Mouse (Mus musculus) kidney, postnatal 0 days (tissue): Measurements from ENCODE around the gene Gamt. TPM values are rescaled to one million over a fixed set of nuclear protein-coding genes. Genes with fewer than 3 reads are reported as not detected.

Source experiments
- ATAC-seq: fragments of 200-750 bp; cut with Nextera tagmentation; replicated peaks from 2 replicates; pipeline ENCODE4 v1.8.0; 2017; ENCODE audit warnings: low read depth, moderate number of reproducible peaks, moderate TSS enrichment, moderate library complexity; ENCODE audit not compliant: low FRiP score
- DNase-seq: peaks from one replicate; pipeline ENCODE4 v3.0.0-alpha.2; 2016; ENCODE audit warnings: low spot score
- H3K27ac ChIP-seq: fragments of 300-500 bp; sonication (generic); 2 replicates; pipeline ENCODE4 v1.5.1; 2014; ENCODE audit warnings: mild to moderate bottlenecking
- H3K27me3 ChIP-seq: fragments of 300-500 bp; sonication (generic); 2 replicates; pipeline ENCODE4 v1.6.1; 2014; ENCODE audit warnings: low read length, mixed read lengths; ENCODE audit not compliant: insufficient read depth
- H3K36me3 ChIP-seq: fragments of 300-500 bp; sonication (generic); 2 replicates; pipeline ENCODE4 v1.6.1; 2014; ENCODE audit warnings: low read length, mixed read lengths; ENCODE audit not compliant: insufficient read depth
- H3K4me1 ChIP-seq: fragments of 300-500 bp; sonication (generic); replicated peaks from 2 replicates; pipeline ENCODE4 v1.6.1; 2014; ENCODE audit warnings: antibody characterized with exemption, low read length, mixed read lengths; ENCODE audit not compliant: insufficient read depth
- H3K4me2 ChIP-seq: fragments of 300-500 bp; sonication (generic); 2 replicates; pipeline ENCODE4 v1.6.1; 2014; ENCODE audit warnings: mild to moderate bottlenecking, low read length, moderate library complexity, mixed read lengths
- H3K4me3 ChIP-seq: fragments of 300-500 bp; sonication (generic); replicated peaks from 2 replicates; pipeline ENCODE4 v1.5.1; 2014; ENCODE audit warnings: low read depth, low read length
- H3K9ac ChIP-seq: fragments of 300-500 bp; sonication (generic); 2 replicates; pipeline ENCODE4 v1.6.1; 2014; ENCODE audit warnings: low read depth, low read length
- H3K9me3 ChIP-seq: fragments of 300-500 bp; sonication (generic); replicated peaks from 2 replicates; pipeline ENCODE4 v1.6.1; 2016; ENCODE audit warnings: low read length, inconsistent platforms, mixed read lengths
- CTCF ChIP-seq: IDR thresholded peaks from 2 replicates; pipeline ENCODE4 v1.5.1; 2016; ENCODE audit warnings: antibody characterized with exemption, low read depth, mild to moderate bottlenecking, moderate library complexity
- WGBS: fragments of 180-500 bp; shearing (Covaris S2); extraction: QIAGEN DNeasy Blood & Tissue Kit; methylation state at CpG from one replicate; pipeline ENCODE4 v1.1.7; 2014; 5-methylcytosine and 5-hydroxymethylcytosine counted together
- polyA plus RNA-seq: library from polyadenylated mRNA; unstranded; fragments of >200 nt; fragmentation: Nextera tagmentation; extraction: Ambion mirVana; gene quantifications from 2 replicates; pipeline ENCODE4 v1.2.1, GENCODE M21; 2015

Gene Gamt
- 25.5 and 26.0 TPM in 2 replicates for polyA plus RNA-seq

DNA sequence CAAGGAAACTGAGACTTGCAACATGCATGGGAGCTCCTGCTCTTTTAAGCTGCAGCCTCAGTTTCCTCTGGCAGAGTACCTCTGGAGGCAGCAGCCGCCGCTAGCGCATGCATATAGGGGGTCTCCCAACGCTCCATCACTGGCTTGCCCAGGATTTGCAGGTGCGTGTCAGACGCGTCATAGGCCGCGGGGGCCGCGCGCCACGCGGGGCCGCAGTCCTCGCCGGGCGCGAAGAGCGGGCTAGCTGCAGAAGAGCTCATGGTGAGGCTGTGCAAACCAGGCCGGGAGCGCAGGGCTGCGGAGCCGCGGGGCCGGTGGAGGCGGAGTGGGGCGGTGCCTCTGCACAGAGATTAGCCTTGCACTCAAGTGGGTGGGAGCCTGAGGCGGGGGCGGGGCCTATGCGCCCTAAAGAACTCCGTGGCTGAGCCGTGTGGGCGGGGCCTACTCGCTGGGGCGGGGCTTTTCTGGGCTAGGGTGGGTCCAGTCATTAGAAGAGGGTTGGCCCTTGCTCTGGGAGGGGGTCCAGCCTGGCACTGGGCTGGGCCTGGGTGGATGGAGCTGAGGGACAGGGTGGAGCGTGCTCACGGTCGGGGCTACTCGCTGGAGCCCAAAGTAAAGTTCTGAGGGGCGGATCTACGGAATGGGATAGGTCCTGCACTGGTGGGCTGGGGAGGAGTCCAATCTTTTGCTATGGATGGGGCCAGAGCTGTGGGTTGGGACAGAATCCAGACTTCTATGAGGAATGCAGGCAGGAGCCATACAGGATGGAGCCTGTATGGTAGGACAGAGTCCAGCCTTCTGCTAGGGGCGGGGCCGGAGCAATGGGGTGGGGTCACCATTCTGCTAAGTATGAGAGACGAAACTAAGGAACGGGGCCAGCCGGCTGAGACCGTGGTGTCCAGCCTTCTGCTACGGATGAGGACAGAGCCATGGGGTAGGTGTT lies at the start of gene Gamt, which contains the start of gene Dazap1:
Gamt (minus strand) TSS at position 371 of the 943 bp plus-strand sequence.
Dazap1 (plus strand) TSS at position 845 of the 943 bp plus-strand sequence.
- no peak for TF ChIP-seq CTCF

DNA sequence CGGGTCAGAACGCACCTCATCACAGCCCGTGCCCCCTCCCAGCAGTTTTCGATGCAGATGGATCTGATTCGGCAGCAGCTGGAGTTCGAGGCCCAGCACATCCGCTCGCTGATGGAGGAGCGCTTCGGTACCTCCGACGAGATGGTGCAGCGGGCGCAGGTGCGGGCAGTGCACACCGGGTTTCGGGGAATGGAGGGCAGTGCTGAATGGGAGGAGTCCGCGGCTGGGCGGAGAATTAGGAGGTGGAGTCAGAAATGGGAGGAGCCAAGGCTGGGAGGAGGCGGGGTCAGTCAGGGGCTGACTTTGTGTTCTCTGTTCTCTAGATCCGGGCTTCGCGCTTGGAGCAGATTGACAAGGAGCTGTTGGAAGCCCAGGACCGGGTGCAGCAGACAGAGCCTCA lies 44.0 kb upstream of the Gamt start:
- WGBS = 13% methylated on average over 24 of the region's 25 CpGs
- no peak for ATAC-seq
- H3K4me3 ChIP-seq = no peak overlapping the region

More for the DNA sequence above, at the start of gene Gamt, which contains the start of gene Dazap1:
- Histone ChIP-seq H3K36me3 (peaks cover 23% of the 10 kb centered on the region), H3K4me1 (peaks cover 17% of the 10 kb centered on the region), H3K27ac (peak within 1 kb of the TSS; percentile 97), H3K4me2 (peak within 1 kb of the TSS; percentile 81), H3K9me3 (no peaks in the 10 kb centered on the region), H3K27me3 (no peaks in the 10 kb centered on the region), H3K9ac (peak within 1 kb of the TSS; percentile 64), H3K4me3 (peak within 1 kb of the TSS; percentile 43)
- under 1% methylated on average over 47 of the region's 49 CpGs for WGBS
- ATAC-seq = peak; percentile 89
- peak; percentile 98 for DNase-seq

DNA sequence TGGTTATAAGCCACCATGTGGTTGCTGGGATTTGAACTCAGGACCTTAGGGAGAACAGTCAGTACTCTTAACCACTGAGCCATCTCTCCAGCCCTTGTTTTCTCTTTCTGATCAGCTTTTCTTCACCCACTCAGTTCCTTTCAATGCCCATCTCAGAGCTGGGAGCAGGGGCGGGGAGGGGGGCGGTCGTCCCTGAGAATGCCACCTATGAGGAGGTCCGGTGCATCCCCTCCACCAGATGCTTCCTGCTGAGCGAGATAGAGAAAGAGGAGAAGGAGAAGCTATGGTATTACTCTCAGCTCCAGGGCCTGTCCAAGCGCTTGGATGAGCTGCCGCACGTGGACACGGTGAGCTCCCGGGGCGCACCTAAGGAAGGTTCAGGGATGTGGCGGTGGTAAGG lies 43.6 kb upstream of the Gamt start:
- Histone ChIP-seq H3K4me2 (peak overlapping the region; percentile 43), H3K27me3 (peaks cover 24% of the 10 kb centered on the region), H3K27ac (no peak overlapping the region), H3K4me3 (no peak overlapping the region), H3K9me3 (no peaks in the 10 kb centered on the region), H3K4me1 (peaks cover 3% of the 10 kb centered on the region; the same call in 1 of the 2 replicates), H3K36me3 (no peaks in the 10 kb centered on the region), H3K9ac (no peak overlapping the region)
- WGBS = 22% methylated on average over 12 of the region's 12 CpGs
- no peak for TF ChIP-seq CTCF
- ATAC-seq = no peak
- DNase-seq = no peak

More for the DNA sequence above, 44.0 kb upstream of the Gamt start:
- Histone ChIP-seq H3K4me1 (peaks cover 3% of the 10 kb centered on the region; the same call in 1 of the 2 replicates), H3K27ac (no peak overlapping the region), H3K9ac (no peak overlapping the region), H3K36me3 (no peaks in the 10 kb centered on the region), H3K4me2 (peak overlapping the region; percentile 43), H3K27me3 (peaks cover 20% of the 10 kb centered on the region), H3K9me3 (no peaks in the 10 kb centered on the region)
- DNase-seq = peak; percentile 45
- TF ChIP-seq CTCF = no peak

DNA sequence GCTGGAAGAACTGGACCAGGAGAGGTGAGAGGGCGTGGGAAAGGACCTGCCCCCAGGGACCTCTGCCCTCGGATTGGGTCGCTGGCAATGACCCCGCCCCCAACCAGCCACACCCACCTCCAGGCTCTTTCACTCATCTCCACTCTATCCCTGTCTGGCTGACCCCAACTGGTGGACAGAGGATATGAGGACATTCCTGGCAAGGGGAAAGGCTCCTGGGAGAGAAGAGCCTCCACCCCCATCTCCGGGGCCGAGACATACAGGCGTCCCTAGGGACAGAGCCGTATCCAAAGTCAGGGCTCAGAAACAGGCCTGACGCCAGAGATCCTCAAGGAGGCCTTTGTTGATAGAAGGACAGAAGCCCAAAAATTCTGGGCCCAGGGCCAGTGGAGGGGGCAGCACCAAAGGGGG lies 41.7 kb upstream of the Gamt start:
- TF ChIP-seq CTCF = 0 out of 2 replicates have a peak, but pooled peaks have one; percentile 11

DNA sequence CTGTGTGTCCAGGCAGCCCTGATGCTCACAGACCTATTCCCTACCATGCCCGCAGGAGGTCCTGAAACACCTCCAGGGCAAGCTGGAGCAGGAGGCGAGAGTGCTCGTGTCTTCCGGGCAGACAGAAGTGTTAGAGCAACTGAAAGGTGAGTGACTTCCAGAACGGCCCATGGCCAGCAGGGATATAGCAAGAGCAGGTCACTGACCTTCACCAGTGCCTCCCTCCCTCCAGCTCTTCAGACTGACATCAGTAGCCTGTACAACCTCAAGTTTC lies 41.2 kb upstream of the Gamt start:
- ATAC-seq = no peak
- no peak for TF ChIP-seq CTCF
- no peak overlapping the region for H3K4me2 ChIP-seq

More for the DNA sequence above, 41.7 kb upstream of the Gamt start:
- Histone ChIP-seq H3K9me3 (no peaks in the 10 kb centered on the region), H3K4me1 (peaks cover 3% of the 10 kb centered on the region; the same call in 1 of the 2 replicates), H3K36me3 (no peaks in the 10 kb centered on the region), H3K27me3 (peaks cover 39% of the 10 kb centered on the region), H3K27ac (peak overlapping the region; percentile 60; the same call in 1 of the 2 replicates), H3K4me2 (no peak overlapping the region), H3K4me3 (no peak overlapping the region), H3K9ac (no peak overlapping the region)
- WGBS = 8% methylated on average over 9 of the region's 9 CpGs
- peak; percentile 74 for DNase-seq
- ATAC-seq = peak; percentile 8; the same call in 1 of the 2 replicates

DNA sequence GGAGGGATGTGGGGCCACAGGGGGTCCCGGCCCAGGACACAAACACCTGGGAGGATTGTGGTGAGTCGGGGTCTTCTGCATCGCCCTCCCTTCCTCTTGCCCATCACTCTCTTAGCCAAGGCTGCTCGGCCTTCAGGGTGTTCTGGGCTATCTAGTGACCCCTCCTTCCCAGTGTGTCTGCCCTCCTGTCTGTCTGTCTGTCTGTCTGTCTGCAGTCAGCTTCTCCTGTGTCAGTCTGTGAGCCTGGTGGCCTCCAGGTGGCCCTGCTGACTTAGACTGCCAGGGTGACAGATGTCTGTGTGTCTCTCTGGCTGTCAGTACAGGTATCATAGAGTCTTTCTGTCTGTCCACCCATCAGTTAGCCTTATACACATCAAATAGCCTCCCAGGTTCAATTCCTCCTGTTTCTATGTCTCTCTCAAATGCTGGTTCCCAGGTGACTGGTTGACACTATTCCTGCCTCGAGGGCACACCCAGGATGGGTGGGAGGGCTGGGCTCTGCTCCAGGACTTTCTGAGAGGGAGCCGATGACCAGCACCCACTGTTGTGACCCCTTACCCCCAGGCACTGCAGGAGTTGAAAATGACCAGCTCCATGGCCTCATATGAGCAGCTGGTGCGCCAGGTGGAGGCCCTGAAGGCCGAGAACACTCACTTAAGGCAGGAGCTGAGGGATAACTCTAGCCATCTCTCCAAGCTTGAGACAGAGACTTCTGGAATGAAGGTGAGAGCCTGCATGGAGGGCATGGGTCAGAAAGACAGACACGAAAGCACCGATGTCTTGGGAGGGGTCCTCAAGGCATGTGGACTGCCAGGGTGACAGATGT lies 40.7 kb upstream of the Gamt start:
- DNase-seq (no peak), ATAC-seq (no peak)
- H3K27me3 ChIP-seq = peaks cover 43% of the 10 kb centered on the region
- H3K9ac ChIP-seq = no peak overlapping the region
- H3K36me3 ChIP-seq = no peaks in the 10 kb centered on the region
- 80% methylated on average over 8 of the region's 10 CpGs for WGBS
- no peak overlapping the region for H3K4me2 ChIP-seq
- TF ChIP-seq CTCF = no peak
- no peak overlapping the region for H3K27ac ChIP-seq
- no peak overlapping the region for H3K4me3 ChIP-seq
- no peaks in the 10 kb centered on the region for H3K9me3 ChIP-seq
- H3K4me1 ChIP-seq = peaks cover 3% of the 10 kb centered on the region; the same call in 1 of the 2 replicates

More for the DNA sequence above, 41.2 kb upstream of the Gamt start:
- 55% methylated on average over 5 of the region's 5 CpGs for WGBS
- Histone ChIP-seq H3K9ac (no peak overlapping the region), H3K27ac (no peak overlapping the region), H3K27me3 (peaks cover 43% of the 10 kb centered on the region), H3K4me3 (no peak overlapping the region), H3K36me3 (no peaks in the 10 kb centered on the region), H3K4me1 (peaks cover 3% of the 10 kb centered on the region; the same call in 1 of the 2 replicates), H3K9me3 (no peaks in the 10 kb centered on the region)
- no peak for DNase-seq
